Mouse (Mus musculus) lung, adult 2 months (tissue): Measurements from ENCODE around the gene Anks1.

Experiments
- CTCF ChIP-seq: fragments of 200-500 bp; IDR thresholded peaks from 2 replicates; pipeline ENCODE4 v1.5.1; 2011; ENCODE audit warnings: mild to moderate bottlenecking, low read length, control low read depth; ENCODE audit not compliant: insufficient read depth
- POLR2A ChIP-seq: fragments of 200-500 bp; IDR thresholded peaks from 2 replicates; pipeline ENCODE4 v1.6.1; 2011; ENCODE audit warnings: low read depth, mild to moderate bottlenecking, control low read depth, low read length, borderline replicate concordance; ENCODE audit errors: extremely low read depth

GRCm38 (mm10) chr17:28081856-28082255 lies 172.8 kb downstream of the Anks1 start:
- TF ChIP-seq CTCF (no peak), POLR2A (no peak)
